Mouse (Mus musculus) c-Kit-negative CD71-positive TER-119-positive erythroid progenitor cells, embryonic 14.5 days (primary cell): ENCODE results near the gene Trpc3.
A peak's percentile ranks its signal among the peaks of the same experiment; 100 is the strongest.
"Not testable (repeated sequence)": the region's sequence is repeated elsewhere in the genome, so short reads cannot be mapped to it uniquely, and the experiment has no call there.

ENCODE experiments used
- DNase-seq: peaks from one replicate; pipeline ENCODE4 v3.0.0-alpha.2; 2013; ENCODE audit warnings: low read depth, low spot score

The Trpc3 gene

GRCm38 (mm10) chr3:36605894-36606783 lies 83.8 kb downstream of the Trpc3 start:
- DNase-seq: peak; percentile 47

- DNase-seq: not testable (repeated sequence)
Measured at GRCm38 (mm10) chr3:36599773-36600172, 90.2 kb downstream of the Trpc3 start.

GRCm38 (mm10) chr3:36598811-36599210 lies 91.2 kb downstream of the Trpc3 start:
- DNase-seq: no peak

GRCm38 (mm10) chr3:36571827-36572378 lies 118.1 kb downstream of the Trpc3 start, which contains the start of gene Ccna2:
Ccna2 (minus strand) TSS chr3:36572150.
- DNase-seq: peak; percentile 98

- DNase-seq: no peak
Measured at GRCm38 (mm10) chr3:36571361-36571826, 118.6 kb downstream of the Trpc3 start.
